Mouse (Mus musculus) embryonic fibroblast, embryonic 13.5 days (primary cell): ENCODE measurements around the gene Ttc26.

Experiments used
- CTCF ChIP-seq: IDR thresholded peaks from 2 replicates; pipeline ENCODE4 v1.5.1; 2011; ENCODE audit warnings: mild to moderate bottlenecking, control low read depth, low read length, moderate library complexity, borderline replicate concordance; ENCODE audit not compliant: insufficient read depth
- POLR2A ChIP-seq: IDR thresholded peaks from 2 replicates; pipeline ENCODE4 v1.6.1; 2011; ENCODE audit warnings: low read depth, mild to moderate bottlenecking, control low read depth, low read length, moderate library complexity

DNA sequence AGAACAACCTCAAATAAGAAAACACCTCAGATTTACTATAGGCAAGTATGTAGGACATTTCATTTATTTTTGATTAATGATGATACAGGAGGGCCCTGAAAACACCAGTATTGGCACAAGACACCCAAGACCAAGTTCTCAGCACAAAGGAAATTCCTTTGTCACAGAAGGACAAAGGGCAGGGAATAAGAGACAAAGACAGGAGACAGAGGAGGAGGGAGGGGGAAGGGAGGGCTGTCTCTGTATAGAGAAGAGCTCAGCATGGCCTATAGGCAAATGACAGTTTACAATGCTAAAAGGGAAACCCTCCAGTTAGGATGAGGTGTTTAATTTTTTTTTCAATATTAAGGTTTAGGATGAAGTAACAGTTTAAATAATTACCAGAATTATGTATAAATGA, 17.1 kb upstream of the Ttc26 start:
- TF ChIP-seq POLR2A: no peak
- no peak for TF ChIP-seq CTCF
